Comparison of ENCODE assay signal across 8 mouse cellular contexts in the genomic region with DNA sequence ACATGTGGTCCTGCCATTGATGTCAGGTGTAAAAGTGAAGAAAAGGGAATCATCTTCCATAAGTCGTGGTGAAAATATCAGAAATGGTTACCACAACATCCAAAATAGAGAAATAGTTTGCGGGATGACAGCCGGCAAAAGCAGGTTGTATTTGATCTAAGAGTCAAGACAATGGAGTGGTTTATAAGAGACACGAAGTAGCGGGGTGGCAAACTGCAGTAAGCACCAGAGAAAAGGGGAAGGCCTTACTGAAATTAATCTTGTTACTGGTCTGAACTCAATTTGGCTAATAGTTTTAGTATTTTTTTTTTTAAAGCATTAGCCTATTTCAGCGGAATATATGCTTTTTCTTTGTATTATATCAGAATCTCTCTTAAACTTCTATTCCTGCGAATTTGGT. TPM values are rescaled to one million over a fixed set of nuclear protein-coding genes. Genes with fewer than 3 reads are reported as not detected.
DNase-seq lines count a peak whose midpoint lies in the region; ATAC-seq and TF ChIP-seq lines count a peak whose summit lies in the region.

No protein-coding gene starts in this region.

- 0 out of 2 replicates have a peak overlapping the region, but pooled peaks have one; percentile 52 for H3K9ac ChIP-seq in heart, postnatal 0 days (replicated peaks; ENCODE audit: low read depth, low read length)
- H3K9ac ChIP-seq in hindbrain, embryonic 16.5 days (ENCODE audit: low read depth, low read length) = peak overlapping the region; percentile 36
- H3K9ac ChIP-seq in midbrain, embryonic 15.5 days = peak overlapping the region; percentile 99

- 16% methylated on average over 7 of the region's 7 CpGs for WGBS in heart, postnatal 0 days
- 11% methylated on average over 7 of the region's 7 CpGs for WGBS in hindbrain, embryonic 16.5 days
- 8% methylated on average over 7 of the region's 7 CpGs for WGBS in midbrain, embryonic 15.5 days

- H3K4me1 ChIP-seq in heart, postnatal 0 days (ENCODE audit: control insufficient read depth, insufficient read depth) = peaks cover 15% of the 10 kb centered on the region
- H3K4me1 ChIP-seq in cortical plate, adult 2 months (ENCODE audit: control insufficient read depth, insufficient read depth, low read length) = peaks cover 2% of the 10 kb centered on the region; the same call in 1 of the 2 replicates
- H3K4me1 ChIP-seq in hindbrain, embryonic 16.5 days (ENCODE audit: control insufficient read depth, insufficient read depth, low read depth, low read length) = peaks cover 16% of the 10 kb centered on the region
- H3K4me1 ChIP-seq in midbrain, embryonic 15.5 days = peaks cover 28% of the 10 kb centered on the region

- no peak for DNase-seq in heart, postnatal 0 days (ENCODE audit: low spot score)
- no peak for DNase-seq in heart, postnatal 10 days
- no peak for DNase-seq in right cerebral cortex, postnatal 10 days (ENCODE audit: low spot score in 2 of 2)
- no peak for DNase-seq in cerebellum, adult 9-11 months
- DNase-seq in urinary bladder, adult 18-20 months (ENCODE audit: low spot score in 2 of 2) = no peak

- no peaks in the 10 kb centered on the region for H3K27me3 ChIP-seq in heart, postnatal 0 days (ENCODE audit: control insufficient read depth, insufficient read depth, low read length)
- H3K27me3 ChIP-seq in hindbrain, embryonic 16.5 days (replicated peaks; ENCODE audit: control insufficient read depth, insufficient read depth, low read length) = no peaks in the 10 kb centered on the region
- H3K27me3 ChIP-seq in midbrain, embryonic 15.5 days (replicated peaks) = no peaks in the 10 kb centered on the region

- no peaks in the 10 kb centered on the region for H3K9me3 ChIP-seq in heart, postnatal 0 days (replicated peaks; ENCODE audit: control insufficient read depth, low read length)
- H3K9me3 ChIP-seq in hindbrain, embryonic 16.5 days (ENCODE audit: control insufficient read depth, low read length) = no peaks in the 10 kb centered on the region
- no peaks in the 10 kb centered on the region for H3K9me3 ChIP-seq in midbrain, embryonic 15.5 days

- H3K36me3 ChIP-seq in heart, postnatal 0 days (replicated peaks; ENCODE audit: control insufficient read depth, insufficient read depth, low read length) = no peaks in the 10 kb centered on the region
- no peaks in the 10 kb centered on the region for H3K36me3 ChIP-seq in hindbrain, embryonic 16.5 days (ENCODE audit: control insufficient read depth, insufficient read depth, low read length)
- no peaks in the 10 kb centered on the region for H3K36me3 ChIP-seq in midbrain, embryonic 15.5 days (replicated peaks)

- H3K4me3 ChIP-seq in heart, postnatal 0 days (ENCODE audit: low read depth, low read length) = peak overlapping the region; percentile 95
- H3K4me3 ChIP-seq in cortical plate, adult 2 months (ENCODE audit: insufficient read depth, low read length) = peak overlapping the region; percentile 74; the same call in 1 of the 2 replicates
- H3K4me3 ChIP-seq in hindbrain, embryonic 16.5 days (ENCODE audit: low read length) = peak overlapping the region; percentile 92
- H3K4me3 ChIP-seq in midbrain, embryonic 15.5 days = peak overlapping the region; percentile 98

- peak overlapping the region; percentile 88 for H3K4me2 ChIP-seq in heart, postnatal 0 days (ENCODE audit: low read depth, low read length)
- peak overlapping the region; percentile 74 for H3K4me2 ChIP-seq in hindbrain, embryonic 16.5 days (ENCODE audit: low read length)
- peak overlapping the region; percentile 58 for H3K4me2 ChIP-seq in midbrain, embryonic 15.5 days

- ATAC-seq in heart, postnatal 0 days (ENCODE audit: insufficient read depth, low read depth) = no peak
- no peak for ATAC-seq in hindbrain, embryonic 16.5 days
- no peak for ATAC-seq in midbrain, embryonic 15.5 days (replicated peaks)

- TF ChIP-seq CTCF in heart, postnatal 0 days (IDR thresholded peaks at IDR 0.05; ENCODE audit: low read depth) = no peak
- no peak for TF ChIP-seq CTCF in cortical plate, adult 2 months (IDR thresholded peaks at IDR 0.05; ENCODE audit: extremely low read depth, insufficient read depth, low read length)

- peak overlapping the region; percentile 99 for H3K27ac ChIP-seq in heart, postnatal 0 days (ENCODE audit: low read depth)
- H3K27ac ChIP-seq in cortical plate, adult 2 months (ENCODE audit: insufficient read depth, low read length) = no peak overlapping the region
- peak overlapping the region; percentile 99 for H3K27ac ChIP-seq in hindbrain, embryonic 16.5 days (ENCODE audit: low read depth, low read length)
- H3K27ac ChIP-seq in midbrain, embryonic 15.5 days = peak overlapping the region; percentile 99

- TF ChIP-seq POLR2A in cortical plate, adult 2 months (IDR thresholded peaks at IDR 0.05; ENCODE audit: extremely low read depth, insufficient read depth, low read length) = no peak

- intact Hi-C loops in heart, postnatal 10 days (cut with DNase I) = loop anchor here (2.0 to 10.0 kb wide), 4 partner anchors 43 to 865 kb away; partner anchors contain the start of gene Dhrs7

- TF ChIP-seq EP300 in heart, postnatal 0 days (IDR thresholded peaks at IDR 0.05; ENCODE audit: low read depth) = no peak

RNA-seq across cellular contexts. Expression of gene Ppm1a, which starts 2.7 kb away (rescaled TPM):
- 119 and 122 TPM in 2 replicates for total RNA-seq in heart, postnatal 0 days (2014; rRNA removed; ENCODE audit: low replicate concordance)
- polyA plus RNA-seq in heart, postnatal 0 days (2015; fragmentation: Nextera tagmentation; extraction: Ambion mirVana) = 47.6 and 49.0 TPM in 2 replicates
- 100 to 1,000 TPM; 228 to 234 TPM for total RNA-seq in heart, postnatal 10 days (2021)
- polyA plus RNA-seq in cortical plate, adult 2 months (2012; rRNA removed) = 187 and 197 TPM in 2 replicates
- polyA plus RNA-seq in hindbrain, embryonic 16.5 days (2015; fragmentation: Nextera tagmentation; extraction: Ambion mirVana) = 25.7 and 47.5 TPM in 2 replicates
- 57.2 and 62.3 TPM in 2 replicates for polyA plus RNA-seq in midbrain, embryonic 15.5 days (2015; fragmentation: Nextera tagmentation; extraction: Ambion mirVana)

Comparison
In these comparisons a context has a peak if more than half of its experiments do, and no peak if none do; other contexts are left out.
1. H3K9ac ChIP-seq: peak in every context shown above with its lines; median percentile 99 in midbrain, embryonic 15.5 days; 52 in heart, postnatal 0 days; 36 in hindbrain, embryonic 16.5 days.